Mouse (Mus musculus): ENCODE data around the gene Asgr1. TPM values are rescaled to one million over a fixed set of nuclear protein-coding genes. Genes with fewer than 3 reads are reported as not detected.

Gene Asgr1
- total RNA-seq, 2 experiments from 2014 or later: 0.29 TPM; not detected in 1

DNA sequence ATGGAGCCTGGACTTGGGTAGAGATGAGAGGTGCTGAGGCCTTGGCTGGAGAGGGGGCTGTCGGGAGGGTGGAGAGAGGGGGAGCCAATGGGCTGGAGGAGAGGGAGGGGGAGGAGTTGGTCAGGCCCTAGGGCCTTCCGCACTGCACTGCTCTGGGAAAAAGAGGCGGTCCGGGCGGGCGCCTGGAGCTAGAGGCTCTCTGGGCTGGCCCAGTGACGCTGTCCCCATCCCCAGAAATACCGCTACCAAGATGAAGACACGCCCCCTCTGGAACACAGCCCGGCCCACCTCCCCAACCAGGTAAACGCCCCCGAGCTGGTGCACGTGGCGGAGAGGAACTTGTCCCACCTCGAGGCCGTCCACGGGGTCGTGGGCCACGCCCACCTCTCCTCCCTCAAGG, 27.2 kb upstream of the Asgr1 start:
- peak; percentile 75 for DNase-seq

- peak; percentile 47 for DNase-seq
These were observed 26.5 kb upstream of the Asgr1 start for GRCm38 (mm10) chr11:70027397-70027796.

- no peak for DNase-seq
These were observed 25.3 kb upstream of the Asgr1 start for GRCm38 (mm10) chr11:70028401-70029129.

DNA sequence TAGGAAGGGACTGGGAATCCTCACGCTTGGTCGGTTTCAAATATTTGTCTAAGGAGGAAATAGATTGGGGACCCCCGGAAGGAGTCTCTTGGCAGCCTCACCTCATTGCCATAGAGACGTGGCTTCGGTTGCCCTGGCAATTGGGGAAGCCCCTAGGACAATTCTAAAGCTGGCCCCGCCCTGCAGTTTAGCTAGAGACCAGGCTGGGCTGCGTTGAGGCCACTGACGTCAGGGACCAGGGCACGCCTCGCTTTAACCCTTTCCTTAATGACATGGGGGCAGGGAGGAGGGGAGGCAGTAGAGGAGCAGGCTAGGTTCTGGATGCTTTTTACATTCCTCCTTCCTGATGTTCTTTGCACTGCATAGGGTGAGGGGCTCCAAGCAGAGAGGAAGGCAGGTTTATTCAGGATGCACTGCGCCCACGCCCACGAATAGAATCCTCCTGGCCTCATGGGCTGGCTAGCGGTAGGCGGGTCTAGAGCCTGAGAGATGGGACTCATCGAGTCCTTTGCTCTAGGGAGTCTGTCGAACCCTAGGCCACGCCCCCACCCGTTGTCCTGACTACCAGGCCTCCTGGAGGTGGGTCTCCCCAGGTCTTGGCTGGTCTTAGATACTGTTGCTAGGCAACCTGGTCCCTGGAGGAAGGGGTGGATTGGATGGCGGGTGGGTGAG, 24.6 kb upstream of the Asgr1 start:
- peak; percentile 77 for DNase-seq

DNA sequence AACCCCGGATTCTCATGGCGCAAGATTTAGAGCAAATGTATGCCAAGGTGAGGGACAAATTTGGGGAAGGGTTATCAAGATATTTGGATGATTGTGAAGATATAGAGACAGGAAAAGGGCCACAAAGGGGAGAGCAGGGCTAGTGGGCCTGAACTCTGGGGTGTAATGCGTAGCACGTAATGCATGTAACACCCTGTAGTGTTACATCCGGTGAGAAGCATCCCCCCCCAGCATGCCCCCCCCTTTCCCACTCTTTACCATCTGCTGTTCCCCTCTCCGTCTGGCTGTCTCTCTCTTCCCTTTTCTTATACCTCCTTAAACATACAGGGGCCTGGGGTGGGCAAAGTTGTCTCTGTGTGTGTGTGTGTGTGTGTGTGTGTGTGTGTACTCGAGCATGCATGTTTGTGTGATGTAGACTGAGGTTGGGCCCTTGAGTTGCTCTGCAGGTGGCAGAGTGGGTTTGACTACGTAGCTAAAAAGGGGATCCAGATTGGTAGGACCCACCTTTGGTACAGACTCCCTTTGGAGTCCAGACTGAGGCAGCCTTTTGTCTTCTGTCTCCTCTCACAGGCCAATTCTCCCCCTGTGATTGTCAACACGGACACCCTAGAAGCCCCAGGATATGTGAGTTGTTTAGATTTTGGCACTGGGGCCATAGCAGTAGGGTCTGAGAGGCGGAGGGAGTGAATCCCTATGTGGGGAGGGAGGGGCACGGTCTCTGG, 23.9 kb upstream of the Asgr1 start:
- DNase-seq: no peak

DNA sequence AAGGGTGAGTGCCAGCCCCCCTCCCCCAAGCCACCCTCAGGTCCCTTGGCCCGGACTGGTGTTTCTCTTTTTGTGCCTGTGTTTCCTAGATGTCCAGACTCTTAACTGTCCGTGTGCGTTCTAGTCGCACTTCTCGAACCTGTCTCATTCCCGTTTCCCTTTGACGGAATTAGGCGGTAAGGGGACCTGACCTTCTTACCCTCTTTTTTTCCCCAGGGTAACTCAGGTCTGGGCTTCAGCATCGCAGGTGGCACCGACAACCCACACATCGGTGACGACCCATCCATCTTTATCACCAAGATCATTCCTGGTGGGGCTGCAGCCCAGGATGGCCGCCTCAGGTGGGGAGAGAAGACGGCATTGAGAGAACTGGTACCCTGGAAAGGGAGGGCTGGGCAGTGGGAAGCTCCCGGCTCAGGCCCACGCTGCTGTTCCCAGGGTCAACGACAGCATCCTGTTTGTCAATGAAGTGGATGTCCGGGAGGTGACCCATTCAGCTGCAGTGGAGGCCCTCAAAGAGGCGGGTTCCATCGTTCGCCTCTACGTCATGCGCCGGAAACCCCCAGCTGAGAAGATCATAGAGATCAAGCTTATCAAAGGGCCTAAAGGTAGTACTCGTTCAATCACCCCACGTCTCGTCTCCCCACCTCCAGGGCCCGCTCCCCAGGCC, 23.1 kb upstream of the Asgr1 start:
- no peak for DNase-seq

DNA sequence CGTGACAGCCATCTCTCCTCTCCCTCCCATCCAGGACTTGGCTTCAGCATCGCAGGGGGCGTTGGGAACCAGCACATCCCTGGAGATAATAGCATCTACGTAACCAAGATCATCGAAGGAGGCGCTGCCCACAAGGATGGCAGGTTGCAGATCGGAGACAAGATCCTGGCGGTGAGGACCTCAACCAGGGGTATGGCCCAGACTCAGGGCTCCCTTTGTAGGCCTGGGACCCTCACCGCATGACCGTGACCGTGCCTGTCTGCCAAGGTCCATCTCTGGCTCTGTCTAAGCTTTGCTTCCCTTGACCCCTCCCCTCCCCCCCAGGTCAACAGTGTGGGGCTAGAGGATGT, 22.6 kb upstream of the Asgr1 start:
- DNase-seq: no peak

DNA sequence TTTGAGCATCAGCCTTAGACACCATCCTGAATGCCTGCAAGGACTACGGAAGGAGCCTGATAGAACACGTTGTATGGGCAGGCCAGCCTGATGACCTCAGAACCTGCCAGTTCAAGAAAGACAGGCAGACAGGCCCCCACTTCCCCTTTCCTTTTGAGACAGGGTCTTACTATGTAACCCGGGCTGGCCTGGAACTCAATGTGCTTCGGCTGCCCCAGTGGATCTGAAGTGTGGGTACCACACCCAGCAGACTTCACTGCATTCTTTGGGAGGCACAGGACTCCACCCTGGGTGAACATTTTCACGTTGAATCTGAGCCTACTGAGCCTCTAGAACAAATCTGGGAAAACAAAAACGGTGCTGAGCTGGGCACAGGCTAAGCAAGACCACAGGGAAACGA, 15.7 kb upstream of the Asgr1 start:
- no peak for DNase-seq

DNA sequence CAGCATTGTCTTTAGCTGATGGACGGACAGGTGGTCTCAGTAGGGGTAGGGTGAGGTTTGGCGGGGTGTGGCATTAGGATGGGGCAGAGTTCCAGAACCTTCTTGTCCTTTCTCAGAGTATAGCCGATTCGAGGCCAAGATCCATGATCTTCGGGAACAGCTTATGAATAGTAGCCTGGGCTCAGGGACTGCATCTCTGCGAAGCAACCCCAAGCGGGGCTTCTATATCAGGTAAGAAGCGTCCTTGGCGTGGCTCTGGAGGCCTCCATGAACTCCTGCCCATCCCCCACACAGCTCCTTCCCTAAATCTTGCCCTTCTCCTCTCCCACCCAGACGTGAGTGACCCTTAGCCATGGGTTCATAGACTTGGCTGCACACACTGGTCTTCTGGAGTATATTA, 14.3 kb upstream of the Asgr1 start:
- no peak for DNase-seq

- DNase-seq: no peak
These were observed 13.7 kb upstream of the Asgr1 start for GRCm38 (mm10) chr11:70040184-70040583.

GRCm38 (mm10) chr11:70042309-70043085, 11.4 kb upstream of the Asgr1 start:
- DNase-seq: no peak

DNA sequence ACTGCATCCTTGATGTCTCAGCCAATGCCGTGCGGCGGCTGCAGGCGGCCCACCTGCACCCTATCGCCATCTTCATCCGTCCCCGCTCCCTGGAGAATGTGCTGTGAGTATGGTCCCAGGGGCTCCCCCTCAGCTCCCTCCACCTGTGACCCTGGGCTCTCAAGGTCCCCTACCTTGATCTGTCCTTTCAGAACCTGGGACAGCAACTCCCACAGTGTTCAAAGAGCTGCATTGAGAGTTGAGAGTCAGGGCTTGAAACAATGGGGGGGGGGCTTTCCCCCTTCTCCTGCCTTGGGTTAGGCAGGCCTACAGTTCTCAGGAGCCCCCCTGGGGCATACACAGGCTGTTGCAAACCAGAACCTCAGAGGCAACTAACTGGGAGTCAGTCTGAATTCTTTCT, 10.2 kb upstream of the Asgr1 start:
- no peak for DNase-seq

DNA sequence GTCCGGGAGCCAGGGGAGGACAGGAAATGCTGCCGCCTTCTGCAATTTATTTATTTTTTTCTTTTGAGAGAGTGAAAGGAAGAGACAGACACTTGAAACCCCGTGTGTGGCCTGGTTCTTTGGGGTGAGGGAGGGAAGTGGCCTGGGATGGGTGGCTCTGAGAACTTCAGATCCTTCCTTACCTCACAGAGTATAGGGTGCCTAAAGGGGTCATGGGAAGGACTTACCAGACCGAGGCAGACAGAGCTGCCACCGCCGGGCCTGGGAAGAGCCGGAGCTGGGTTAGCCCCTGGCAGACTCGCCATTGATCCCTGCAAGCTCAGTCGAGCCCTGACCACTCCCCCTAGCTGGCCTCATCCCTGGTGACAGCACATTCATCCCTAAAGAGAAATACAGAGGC, 8.4 kb upstream of the Asgr1 start:
- DNase-seq: no peak

- DNase-seq: no peak
These were observed 4.5 kb upstream of the Asgr1 start for GRCm38 (mm10) chr11:70049366-70049765.

DNA sequence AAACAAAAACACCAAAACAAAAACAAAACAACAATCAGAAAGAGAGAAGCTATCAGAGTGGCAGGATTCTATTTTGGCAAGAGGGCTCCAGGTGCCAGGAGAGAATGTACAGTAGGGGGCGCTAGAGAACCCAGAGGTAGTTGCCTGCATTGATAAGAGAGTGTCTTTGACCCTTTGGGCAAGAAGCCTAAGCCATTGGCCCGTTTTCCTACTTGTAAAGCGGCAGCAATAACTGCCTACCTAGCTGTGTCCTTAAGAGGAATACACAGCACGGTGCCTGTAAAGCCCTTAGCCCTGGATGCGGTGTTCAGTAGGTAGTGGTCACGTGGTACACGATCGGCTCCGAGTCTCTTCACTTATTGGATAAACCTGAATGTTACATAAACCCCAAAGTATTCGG, 4.1 kb upstream of the Asgr1 start:
- no peak for DNase-seq

DNA sequence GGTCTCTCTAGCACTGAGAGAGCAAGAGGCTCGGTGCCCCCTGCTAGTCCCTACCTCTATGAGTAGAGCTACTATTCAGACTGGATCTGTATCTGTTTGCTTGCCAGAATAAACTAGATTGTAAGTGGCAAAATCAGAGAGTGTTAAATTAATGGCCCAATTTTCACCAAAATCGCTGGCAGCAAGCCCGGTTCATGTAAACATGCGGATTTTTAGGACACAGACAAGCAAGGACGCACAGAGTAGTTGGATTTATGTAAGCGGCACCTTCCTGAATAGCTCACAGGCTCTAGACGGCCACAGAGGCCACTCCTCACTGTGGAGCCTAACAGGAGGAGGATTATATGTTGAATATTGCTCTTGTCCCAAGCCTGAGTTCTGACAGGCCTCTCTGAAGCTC, 729 bp upstream of the Asgr1 start:
- no peak for DNase-seq

DNA sequence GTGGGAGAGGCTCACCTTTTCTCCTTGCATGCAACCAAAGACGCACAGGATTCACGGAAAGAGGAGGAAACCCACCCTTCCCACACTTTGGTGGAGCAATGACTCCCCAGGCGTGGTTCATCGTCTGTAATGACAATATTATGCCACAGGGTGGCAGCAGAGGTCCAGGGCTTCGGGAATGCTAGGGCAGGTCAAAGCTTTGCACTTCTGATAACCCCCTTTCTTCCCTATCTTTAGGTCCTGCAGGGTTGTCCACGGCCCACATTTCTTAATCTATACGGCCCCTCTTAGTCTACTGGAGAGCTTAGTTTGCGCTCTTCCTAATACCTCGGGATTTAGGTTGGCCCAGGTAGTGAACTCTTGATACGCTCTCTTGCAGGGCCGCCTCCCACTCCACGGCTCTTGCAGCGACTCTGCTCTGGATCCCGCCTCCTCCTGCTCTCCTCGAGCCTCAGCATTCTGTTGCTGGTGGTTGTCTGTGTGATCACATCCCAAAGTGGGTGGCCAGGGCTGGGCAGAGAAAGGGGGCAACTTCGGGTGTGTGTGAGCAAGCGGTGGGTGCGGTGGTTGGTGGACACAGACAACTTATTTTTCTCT, 1.8 kb downstream of the Asgr1 start:
- DNase-seq: peak; percentile 76

DNA sequence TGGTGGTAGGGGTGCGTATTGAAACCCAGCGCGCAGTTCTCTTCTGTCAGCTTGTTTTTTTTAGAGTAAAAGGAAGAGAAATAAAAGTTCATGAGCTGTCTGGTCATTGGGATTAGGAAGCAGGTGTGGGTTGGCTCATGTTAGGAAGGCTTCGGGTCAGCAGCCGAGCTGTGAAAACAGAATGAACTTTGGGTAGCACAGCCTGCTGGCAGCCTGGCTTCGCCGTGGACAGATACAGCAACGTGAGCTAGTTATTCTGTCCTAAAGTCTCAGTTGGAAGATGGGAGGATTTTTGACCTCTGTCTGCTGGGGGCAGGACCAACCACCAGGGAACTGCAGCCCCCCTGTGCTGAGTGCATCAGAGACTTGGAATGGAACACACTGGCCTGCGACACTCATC, 3.9 kb downstream of the Asgr1 start:
- DNase-seq: no peak

DNA sequence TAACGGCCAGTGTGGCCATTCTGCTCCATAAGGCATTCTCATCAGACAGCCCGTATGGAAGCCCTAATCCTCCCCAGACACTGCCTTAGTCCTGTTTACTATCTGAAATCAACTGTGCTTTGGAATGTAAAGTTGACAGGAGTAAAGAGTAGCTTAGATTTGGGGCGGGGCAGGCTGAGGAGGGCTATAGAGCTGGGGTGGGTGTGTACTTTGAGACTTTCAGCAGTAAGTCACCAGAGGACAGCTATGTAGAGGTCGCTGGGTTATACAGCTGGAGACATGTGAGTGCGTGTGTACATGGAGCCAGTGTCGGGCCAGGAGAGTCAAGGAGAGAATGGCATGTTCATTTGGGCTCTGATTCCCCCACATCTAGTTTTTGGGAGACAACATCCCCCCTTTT, 6.0 kb downstream of the Asgr1 start:
- DNase-seq: no peak

GRCm38 (mm10) chr11:70063053-70063452, 9.2 kb downstream of the Asgr1 start:
- no peak for DNase-seq

DNA sequence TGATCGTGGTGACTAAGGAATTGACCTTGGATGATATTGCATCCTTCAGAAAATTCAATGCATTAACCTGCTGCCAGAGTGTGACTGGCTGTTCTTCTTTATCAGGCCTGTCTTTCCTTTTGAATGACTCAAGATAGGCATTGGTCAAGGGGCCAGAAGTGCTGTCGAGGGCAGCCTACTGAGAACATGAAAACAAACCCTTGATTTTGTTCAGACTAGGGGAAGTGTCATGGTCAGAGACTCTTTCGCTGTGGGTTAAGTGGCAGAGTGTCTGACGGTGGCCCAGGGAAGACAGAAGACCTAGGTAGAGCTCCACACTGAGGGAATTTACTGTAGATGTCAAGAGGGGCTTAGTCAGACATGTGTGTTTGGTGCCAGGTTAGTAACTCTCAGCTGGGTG, 12.8 kb downstream of the Asgr1 start:
- DNase-seq: no peak

GRCm38 (mm10) chr11:70068245-70068644, 14.4 kb downstream of the Asgr1 start:
- DNase-seq: no peak
